Mouse (Mus musculus) forebrain, embryonic 12.5 days (tissue): ENCODE measurements around the gene 5730596B20Rik. TPM values are rescaled to one million over a fixed set of nuclear protein-coding genes. Genes with fewer than 3 reads are reported as not detected.

Source experiments
- microRNA counts: library from miRNA; unstranded; fragments of <30 nt; microRNA quantifications from one replicate; lab custom pipeline; 2017
- microRNA-seq: library from miRNA; unstranded; fragments of <30 nt; microRNA quantifications from one replicate; pipeline ENCODE4, GENCODE M21; 2017
- polyA plus RNA-seq: library from polyadenylated mRNA; unstranded; fragments of >200 nt; fragmentation: Nextera tagmentation; extraction: Ambion mirVana; gene quantifications from 2 replicates; pipeline ENCODE4 v1.2.1, GENCODE M21; 2016

5730596B20Rik gene
- polyA plus RNA-seq, 1 experiment from 2014 or later = not detected

MicroRNA genes within 50 kb of the gene (microRNA counts, 519-probe panel; counts per million panel counts)
- not detected for microRNA mmu-miR-196b (lab: Ali Mortazavi, UCI)

Small RNAs within 50 kb of the gene (microRNA-seq; reads per million reads assigned to microRNA genes)
- 33.7 reads per million, percentile 40 among the genes with 10 or more reads in this experiment for gene Mir196b

Other genes with a start within 250 kb of the 5730596B20Rik start
- gene Skap2, start 164.9 kb upstream of the 5730596B20Rik start, polyA plus RNA-seq = 5.7 and 6.6 TPM in 2 replicates
- gene Hoxa1, start 19.2 kb upstream of the 5730596B20Rik start, polyA plus RNA-seq = 0.19 and 0.31 TPM in 2 replicates
- gene Hoxa2, start 12.7 kb upstream of the 5730596B20Rik start, polyA plus RNA-seq = not detected in 2 replicates
- gene Hoxa4, start 14.3 kb downstream of the 5730596B20Rik start, polyA plus RNA-seq = not detected in 2 replicates
- not detected in 2 replicates for gene Hoxa5, start 27.1 kb downstream of the 5730596B20Rik start, polyA plus RNA-seq
- not detected in 2 replicates for gene Hoxa6, start 31.2 kb downstream of the 5730596B20Rik start, polyA plus RNA-seq
- 0.32 TPM in 1 of 2 replicates, not detected in the other for gene Hoxa3, start 35.8 kb downstream of the 5730596B20Rik start, polyA plus RNA-seq
- gene Gm28308, start 35.8 kb downstream of the 5730596B20Rik start, polyA plus RNA-seq = not detected in 2 replicates
- not detected in 2 replicates for gene Hoxa7, start 44.4 kb downstream of the 5730596B20Rik start, polyA plus RNA-seq
- not detected in 2 replicates for gene Hoxa9, start 53.6 kb downstream of the 5730596B20Rik start, polyA plus RNA-seq
- gene Hoxa10, start 63.4 kb downstream of the 5730596B20Rik start, polyA plus RNA-seq = not detected in 2 replicates
- gene Hoxa11, start 68.3 kb downstream of the 5730596B20Rik start, polyA plus RNA-seq = not detected in 2 replicates
- gene Hoxa13, start 83.4 kb downstream of the 5730596B20Rik start, polyA plus RNA-seq = not detected in 2 replicates
- not detected in 2 replicates for gene Evx1, start 136.0 kb downstream of the 5730596B20Rik start, polyA plus RNA-seq